ENCODE assay signal across 15 mouse cellular contexts in genomic region chr2:18232883-18233567, GRCm38 (mm10).
DNase-seq lines count a peak whose midpoint lies in the region; ATAC-seq and TF ChIP-seq lines count a peak whose summit lies in the region.
"Had no signal": no experiment of that assay in that cellular context is flagged by ENCODE, and none has a peak within 500 bp of the region (broad histone marks: within the 10 kb centered on the region; RNA-seq: fewer than 3 reads in every experiment).

No protein-coding gene starts in this region.

- H3K4me2 ChIP-seq in forebrain, embryonic 11.5 days (ENCODE audit: low read depth, low read length, severe bottlenecking): no peak overlapping the region
- H3K4me2 ChIP-seq in forebrain, postnatal 0 days (ENCODE audit: low read depth): no peak overlapping the region
- no peak overlapping the region for H3K4me2 ChIP-seq in hindbrain, embryonic 15.5 days
- no peak overlapping the region for H3K4me2 ChIP-seq in neural tube, embryonic 14.5 days (ENCODE audit: low read depth, low read length)
- H3K4me2 ChIP-seq: liver, embryonic 13.5 days had no signal

- peaks cover 2% of the 10 kb centered on the region for H3K4me1 ChIP-seq in forebrain, embryonic 11.5 days (replicated peaks; ENCODE audit: control insufficient read depth, insufficient read depth, low read length)
- no peaks in the 10 kb centered on the region for H3K4me1 ChIP-seq in forebrain, postnatal 0 days (ENCODE audit: insufficient read depth)
- H3K4me1 ChIP-seq in hindbrain, embryonic 15.5 days (replicated peaks): peaks cover 11% of the 10 kb centered on the region; the same call in 1 of the 2 replicates
- 0 out of 2 replicates have a peak, but pooled peaks cover 4% of the 10 kb centered on the region for H3K4me1 ChIP-seq in neural tube, embryonic 14.5 days (ENCODE audit: control insufficient read depth, insufficient read depth, low read length)

- H3K9me3 ChIP-seq in forebrain, embryonic 11.5 days (ENCODE audit: control insufficient read depth, low read length): no peaks in the 10 kb centered on the region
- H3K9me3 ChIP-seq in forebrain, postnatal 0 days (ENCODE audit: low read length): no peaks in the 10 kb centered on the region
- no peaks in the 10 kb centered on the region for H3K9me3 ChIP-seq in hindbrain, embryonic 15.5 days
- H3K9me3 ChIP-seq in neural tube, embryonic 14.5 days (ENCODE audit: control insufficient read depth, low read length): no peaks in the 10 kb centered on the region
- H3K9me3 ChIP-seq: liver, embryonic 13.5 days had no signal

- no peak overlapping the region for H3K4me3 ChIP-seq in forebrain, embryonic 11.5 days (ENCODE audit: low read depth, low read length)
- H3K4me3 ChIP-seq in forebrain, postnatal 0 days (ENCODE audit: low read depth, low read length): no peak overlapping the region
- no peak overlapping the region for H3K4me3 ChIP-seq in hindbrain, embryonic 15.5 days
- no peak overlapping the region for H3K4me3 ChIP-seq in neural tube, embryonic 14.5 days (ENCODE audit: low read depth, low read length)
- H3K4me3 ChIP-seq: liver, embryonic 13.5 days had no signal

- peak; percentile 49 for DNase-seq in forebrain, embryonic 11.5 days (ENCODE audit: low spot score)
- no peak for DNase-seq in forebrain, postnatal 0 days
- peak; percentile 47 for DNase-seq in embryo, embryonic 11 days
- no peak for DNase-seq in urinary bladder, postnatal 4 days (ENCODE audit: low spot score in 2 of 2)
- no peak for DNase-seq in heart, postnatal 4 days
- DNase-seq in layer of hippocampus, postnatal 25 days (ENCODE audit: extremely low spot score in 1 of 2, low spot score in 1 of 2): no peak
- DNase-seq: cerebellum, postnatal 25 days; gastrocnemius, postnatal 36 days; kidney, adult 9 months; liver, embryonic 13.5 days; spleen, adult 18-20 months had no signal

- no peaks in the 10 kb centered on the region for H3K27me3 ChIP-seq in forebrain, embryonic 11.5 days (ENCODE audit: control insufficient read depth, insufficient read depth, low read length)
- H3K27me3 ChIP-seq in forebrain, postnatal 0 days (ENCODE audit: insufficient read depth, low read length): no peaks in the 10 kb centered on the region
- no peaks in the 10 kb centered on the region for H3K27me3 ChIP-seq in hindbrain, embryonic 15.5 days
- H3K27me3 ChIP-seq in neural tube, embryonic 14.5 days (ENCODE audit: control insufficient read depth, insufficient read depth, low read length): no peaks in the 10 kb centered on the region
- H3K27me3 ChIP-seq: liver, embryonic 13.5 days had no signal

- H3K9ac ChIP-seq in forebrain, embryonic 11.5 days (ENCODE audit: low read length): no peak overlapping the region
- no peak overlapping the region for H3K9ac ChIP-seq in forebrain, postnatal 0 days
- no peak overlapping the region for H3K9ac ChIP-seq in hindbrain, embryonic 15.5 days
- no peak overlapping the region for H3K9ac ChIP-seq in neural tube, embryonic 14.5 days (replicated peaks; ENCODE audit: low read depth, low read length)
- H3K9ac ChIP-seq: liver, embryonic 13.5 days had no signal

- H3K36me3 ChIP-seq in forebrain, embryonic 11.5 days (ENCODE audit: control insufficient read depth, insufficient read depth, low read length): no peaks in the 10 kb centered on the region
- H3K36me3 ChIP-seq in forebrain, postnatal 0 days (ENCODE audit: insufficient read depth): no peaks in the 10 kb centered on the region
- H3K36me3 ChIP-seq in hindbrain, embryonic 15.5 days: no peaks in the 10 kb centered on the region
- H3K36me3 ChIP-seq in neural tube, embryonic 14.5 days (ENCODE audit: control insufficient read depth, insufficient read depth, low read length): no peaks in the 10 kb centered on the region
- H3K36me3 ChIP-seq: liver, embryonic 13.5 days had no signal

- no peak overlapping the region for H3K27ac ChIP-seq in forebrain, embryonic 11.5 days (ENCODE audit: low read depth, low read length)
- no peak overlapping the region for H3K27ac ChIP-seq in forebrain, postnatal 0 days (ENCODE audit: low read depth, low read length)
- H3K27ac ChIP-seq in hindbrain, embryonic 15.5 days (replicated peaks): no peak overlapping the region
- H3K27ac ChIP-seq in neural tube, embryonic 14.5 days (ENCODE audit: low read depth, low read length): no peak overlapping the region
- H3K27ac ChIP-seq: liver, embryonic 13.5 days; macrophage had no signal

- 3% methylated on average over 5 of the region's 5 CpGs for WGBS in forebrain, embryonic 11.5 days
- 9% methylated on average over 5 of the region's 5 CpGs for WGBS in forebrain, postnatal 0 days
- 13% methylated on average over 5 of the region's 5 CpGs for WGBS in hindbrain, embryonic 15.5 days
- WGBS in neural tube, embryonic 14.5 days: 1% methylated on average over 5 of the region's 5 CpGs

- ATAC-seq in forebrain, embryonic 11.5 days (replicated peaks; ENCODE audit: low FRiP score): peak; percentile 71
- no peak for ATAC-seq in forebrain, postnatal 0 days
- ATAC-seq in hindbrain, embryonic 15.5 days (ENCODE audit: low FRiP score, low read depth): 0 out of 2 replicates have a peak, but pooled peaks have one; percentile 42
- peak; percentile 49; the same call in 1 of the 2 replicates for ATAC-seq in neural tube, embryonic 14.5 days (ENCODE audit: low read depth)
- ATAC-seq: activated CD4-positive, CD25-positive, alpha-beta regulatory T cell, adult 4 months had no signal

- TF ChIP-seq CTCF in forebrain, postnatal 0 days (IDR thresholded peaks at IDR 0.05; ENCODE audit: low read depth): no peak

Comparison
In these comparisons a context has a peak if more than half of its experiments do, and no peak if none do; other contexts are left out.
1. DNase-seq: peak in forebrain, embryonic 11.5 days (single experiment) and embryo, embryonic 11 days (single experiment); none in forebrain, postnatal 0 days (single experiment), urinary bladder, postnatal 4 days (0 of 2), heart, postnatal 4 days (single experiment) and layer of hippocampus, postnatal 25 days (0 of 2).